Mouse (Mus musculus) limb, embryonic 12.5 days (tissue): ENCODE results near the gene Ctnna2. TPM values are rescaled to one million over a fixed set of nuclear protein-coding genes. Genes with fewer than 3 reads are reported as not detected.

Experiments
- ATAC-seq: fragments of 200-750 bp; cut with Nextera tagmentation; 2 replicates; pipeline ENCODE4 v1.8.0; 2017; ENCODE audit warnings: low read depth, moderate TSS enrichment; ENCODE audit not compliant: insufficient number of reproducible peaks, insufficient read depth, low FRiP score, low TSS enrichment
- H3K27ac ChIP-seq: fragments of 300-500 bp; sonication (generic); 2 replicates; pipeline ENCODE4 v1.5.1; 2016; ENCODE audit warnings: mild to moderate bottlenecking, moderate library complexity
- H3K27me3 ChIP-seq: fragments of 300-500 bp; sonication (generic); 2 replicates; pipeline ENCODE4 v1.6.1; 2016; ENCODE audit warnings: mild to moderate bottlenecking, moderate library complexity
- H3K36me3 ChIP-seq: fragments of 300-500 bp; sonication (generic); 2 replicates; pipeline ENCODE4 v1.6.1; 2016; ENCODE audit warnings: mild to moderate bottlenecking, moderate library complexity
- H3K4me1 ChIP-seq: fragments of 300-500 bp; sonication (generic); replicated peaks from 2 replicates; pipeline ENCODE4 v1.6.1; 2016
- H3K4me2 ChIP-seq: fragments of 300-500 bp; sonication (generic); 2 replicates; pipeline ENCODE4 v1.6.1; 2016; ENCODE audit warnings: mild to moderate bottlenecking, moderate library complexity
- H3K4me3 ChIP-seq: fragments of 300-500 bp; sonication (generic); replicated peaks from 2 replicates; pipeline ENCODE4 v1.5.1; 2016; ENCODE audit warnings: mild to moderate bottlenecking
- H3K9ac ChIP-seq: fragments of 300-500 bp; sonication (generic); replicated peaks from 2 replicates; pipeline ENCODE4 v1.6.1; 2016; ENCODE audit warnings: mild to moderate bottlenecking, moderate library complexity
- H3K9me3 ChIP-seq: fragments of 300-500 bp; sonication (generic); 2 replicates; pipeline ENCODE4 v1.6.1; 2016; ENCODE audit warnings: mild to moderate bottlenecking, moderate library complexity
- WGBS: fragments of 180-500 bp; shearing (Covaris S2); methylation state at CpG from one replicate; pipeline ENCODE4 v1.1.7; 2016; 5-methylcytosine and 5-hydroxymethylcytosine counted together
- polyA plus RNA-seq: library from polyadenylated mRNA; unstranded; fragments of >200 nt; fragmentation: Nextera tagmentation; extraction: Ambion mirVana; gene quantifications from 2 replicates; pipeline ENCODE4 v1.2.1, GENCODE M21; 2016

Ctnna2 gene
- polyA plus RNA-seq, 1 experiment from 2014 or later, result 2.6 TPM

DNA sequence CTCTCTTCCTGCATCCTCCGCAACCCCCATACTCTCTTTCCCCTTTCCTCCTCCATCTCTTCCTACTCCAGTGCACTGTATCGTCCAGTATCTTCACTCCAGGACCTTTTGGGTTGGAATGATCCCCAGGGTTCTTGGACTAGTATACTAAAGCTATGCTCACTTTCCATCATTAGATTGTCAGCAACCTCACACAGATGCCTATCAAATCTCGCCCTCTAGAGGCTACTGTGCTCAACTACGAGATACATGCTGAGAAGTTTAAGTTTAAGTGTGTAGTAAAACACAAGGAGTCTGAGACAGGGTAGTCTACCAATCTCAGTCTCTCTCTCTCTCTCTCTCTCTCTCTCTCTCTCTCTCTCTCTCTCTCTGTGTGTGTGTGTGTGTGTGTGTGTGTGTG, 396.9 kb downstream of the Ctnna2 start:
- Histone ChIP-seq H3K4me2 (no peak overlapping the region), H3K27ac (no peak overlapping the region), H3K4me3 (no peak overlapping the region), H3K27me3 (no peaks in the 10 kb centered on the region), H3K4me1 (no peaks in the 10 kb centered on the region), H3K36me3 (no peaks in the 10 kb centered on the region), H3K9ac (no peak overlapping the region), H3K9me3 (no peaks in the 10 kb centered on the region)
- no peak for ATAC-seq
- WGBS, result 42% methylated on average over 4 of the region's 4 CpGs

DNA sequence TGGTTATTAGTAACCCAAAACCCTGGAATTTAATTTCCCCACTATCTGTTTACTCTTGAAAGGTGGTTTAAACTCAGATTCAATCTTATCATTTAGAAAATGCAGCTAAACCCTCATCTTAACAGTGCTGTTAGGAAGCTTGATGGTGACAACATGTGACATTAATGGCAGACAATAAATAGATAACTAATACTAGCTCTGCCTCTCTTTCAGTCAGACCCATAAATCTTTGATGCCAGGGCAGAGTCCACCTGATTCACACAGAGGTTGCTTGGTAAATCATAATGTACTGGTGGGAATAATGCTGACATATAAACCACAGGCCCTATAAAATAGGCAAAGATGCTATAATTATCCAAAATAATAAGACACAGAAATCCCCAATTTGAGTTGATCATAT, 398.6 kb downstream of the Ctnna2 start:
- ATAC-seq, result no peak
- no peaks in the 10 kb centered on the region for H3K9me3 ChIP-seq

GRCm38 (mm10) chr6:77578612-77579011, 400.9 kb downstream of the Ctnna2 start:
- WGBS, result 61% methylated on average over 1 of the region's 1 CpGs
- Histone ChIP-seq H3K9me3 (no peaks in the 10 kb centered on the region), H3K9ac (no peak overlapping the region), H3K4me1 (no peaks in the 10 kb centered on the region), H3K36me3 (no peaks in the 10 kb centered on the region), H3K27ac (no peak overlapping the region), H3K4me2 (no peak overlapping the region), H3K4me3 (no peak overlapping the region), H3K27me3 (no peaks in the 10 kb centered on the region)
- no peak for ATAC-seq

More for the DNA sequence above, 398.6 kb downstream of the Ctnna2 start:
- Histone ChIP-seq H3K4me2 (no peak overlapping the region), H3K4me1 (no peaks in the 10 kb centered on the region), H3K36me3 (no peaks in the 10 kb centered on the region), H3K4me3 (no peak overlapping the region), H3K9ac (no peak overlapping the region), H3K27me3 (no peaks in the 10 kb centered on the region), H3K27ac (no peak overlapping the region)

- Histone ChIP-seq H3K4me3 (no peak overlapping the region), H3K9ac (no peak overlapping the region), H3K36me3 (no peaks in the 10 kb centered on the region), H3K4me2 (no peak overlapping the region), H3K27ac (no peak overlapping the region), H3K4me1 (no peaks in the 10 kb centered on the region), H3K27me3 (no peaks in the 10 kb centered on the region), H3K9me3 (no peaks in the 10 kb centered on the region)
- 55% methylated on average over 3 of the region's 3 CpGs for WGBS
- ATAC-seq, result no peak
Measured at GRCm38 (mm10) chr6:77577585-77577984, 401.9 kb downstream of the Ctnna2 start.

DNA sequence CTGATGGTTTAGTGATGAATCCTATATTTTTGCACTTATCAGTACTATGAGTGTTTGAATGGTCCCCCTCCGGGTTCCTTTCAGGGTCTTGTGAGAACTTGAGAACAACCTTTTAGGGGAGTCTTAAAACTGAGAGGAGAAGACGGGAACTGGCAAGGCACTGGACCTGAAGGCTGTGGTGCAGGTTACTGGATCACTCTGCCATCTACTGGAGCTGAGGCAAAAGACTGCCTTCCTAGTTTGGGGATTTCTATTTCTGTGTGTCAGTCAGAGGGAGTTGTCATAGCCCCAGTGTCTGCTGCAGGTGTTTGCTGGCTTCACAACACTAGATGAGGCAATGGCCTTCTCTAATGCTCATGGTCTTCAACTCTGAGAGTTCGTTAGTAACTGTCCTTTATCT, 406.9 kb downstream of the Ctnna2 start:
- H3K4me2 ChIP-seq, result no peak overlapping the region
- H3K9ac ChIP-seq, result no peak overlapping the region
- 49% methylated on average over 3 of the region's 3 CpGs for WGBS
- H3K27me3 ChIP-seq, result no peaks in the 10 kb centered on the region
- ATAC-seq, result no peak
- H3K9me3 ChIP-seq, result no peaks in the 10 kb centered on the region
- no peak overlapping the region for H3K4me3 ChIP-seq
- H3K27ac ChIP-seq, result no peak overlapping the region
- no peaks in the 10 kb centered on the region for H3K4me1 ChIP-seq
- H3K36me3 ChIP-seq, result no peaks in the 10 kb centered on the region

GRCm38 (mm10) chr6:77569851-77570250, 409.6 kb downstream of the Ctnna2 start:
- WGBS, result 89% methylated on average over 3 of the region's 3 CpGs
- Histone ChIP-seq H3K4me3 (no peak overlapping the region), H3K4me2 (no peak overlapping the region), H3K9me3 (no peaks in the 10 kb centered on the region), H3K36me3 (no peaks in the 10 kb centered on the region), H3K9ac (no peak overlapping the region), H3K27me3 (no peaks in the 10 kb centered on the region), H3K27ac (no peak overlapping the region), H3K4me1 (no peaks in the 10 kb centered on the region)
- no peak for ATAC-seq

- H3K27me3 ChIP-seq, result no peaks in the 10 kb centered on the region
- 74% methylated on average over 1 of the region's 1 CpGs for WGBS
- H3K27ac ChIP-seq, result no peak overlapping the region
- ATAC-seq, result no peak
- H3K4me2 ChIP-seq, result no peak overlapping the region
- H3K36me3 ChIP-seq, result no peaks in the 10 kb centered on the region
- no peak overlapping the region for H3K4me3 ChIP-seq
- H3K9me3 ChIP-seq, result no peaks in the 10 kb centered on the region
- H3K9ac ChIP-seq, result no peak overlapping the region
- no peaks in the 10 kb centered on the region for H3K4me1 ChIP-seq
Measured at GRCm38 (mm10) chr6:77556181-77556580, 423.3 kb downstream of the Ctnna2 start.

- WGBS, result 58% methylated on average over 15 of the region's 15 CpGs
Measured at GRCm38 (mm10) chr6:77537055-77537807, 442.3 kb downstream of the Ctnna2 start.

DNA sequence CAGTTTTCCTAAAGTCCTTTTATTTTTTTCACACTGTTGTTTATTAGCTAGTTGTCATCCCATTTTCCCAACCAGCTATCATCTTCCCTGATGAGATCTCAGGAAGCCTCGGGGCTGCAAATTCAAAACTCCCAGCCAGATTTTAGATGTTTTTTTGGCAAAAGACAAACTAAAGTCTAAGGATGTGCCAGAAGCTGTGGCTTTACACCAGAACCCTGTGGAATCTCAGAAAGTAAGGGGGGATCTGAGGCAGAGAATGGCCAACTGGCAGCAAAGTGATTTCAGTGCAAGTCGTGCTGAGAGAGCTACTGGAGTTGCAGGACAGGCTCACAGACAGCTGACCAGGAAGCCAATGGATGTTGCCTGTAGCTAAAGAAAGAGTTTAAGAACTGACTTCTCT, 451.9 kb downstream of the Ctnna2 start:
- Histone ChIP-seq H3K4me1 (no peaks in the 10 kb centered on the region), H3K9me3 (no peaks in the 10 kb centered on the region), H3K4me3 (no peak overlapping the region), H3K27me3 (no peaks in the 10 kb centered on the region), H3K4me2 (no peak overlapping the region), H3K36me3 (no peaks in the 10 kb centered on the region), H3K9ac (no peak overlapping the region), H3K27ac (no peak overlapping the region)
- no peak for ATAC-seq
- 65% methylated on average over 2 of the region's 2 CpGs for WGBS

More at GRCm38 (mm10) chr6:77537055-77537807, 442.3 kb downstream of the Ctnna2 start:
- no peak for ATAC-seq
- H3K4me2 ChIP-seq, result no peak overlapping the region
- H3K27ac ChIP-seq, result no peak overlapping the region
- H3K4me1 ChIP-seq, result no peaks in the 10 kb centered on the region
- H3K9ac ChIP-seq, result no peak overlapping the region
- no peaks in the 10 kb centered on the region for H3K27me3 ChIP-seq
- no peaks in the 10 kb centered on the region for H3K36me3 ChIP-seq
- H3K9me3 ChIP-seq, result no peaks in the 10 kb centered on the region
- no peak overlapping the region for H3K4me3 ChIP-seq

DNA sequence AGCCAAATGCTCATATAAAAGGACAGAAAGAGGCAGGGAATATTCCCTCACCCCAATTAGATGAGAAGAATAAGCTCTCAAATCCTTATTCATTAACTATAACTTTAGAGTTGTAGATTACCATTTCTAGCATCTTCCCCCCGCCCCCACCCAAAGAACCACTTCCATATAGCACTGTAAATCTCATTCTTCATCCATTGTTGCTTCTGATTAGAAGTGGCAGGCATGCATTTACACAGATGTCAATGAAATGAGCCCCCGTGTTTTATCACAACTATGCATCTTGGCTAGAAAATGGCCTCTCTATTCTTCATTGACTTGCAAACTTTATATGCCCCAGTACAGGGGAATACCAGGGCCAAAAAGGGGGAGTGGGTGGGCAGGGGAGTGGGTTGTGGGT, 457.7 kb downstream of the Ctnna2 start:
- WGBS, result 69% methylated on average over 2 of the region's 2 CpGs
- Histone ChIP-seq H3K27me3 (no peaks in the 10 kb centered on the region), H3K27ac (no peak overlapping the region), H3K4me1 (no peaks in the 10 kb centered on the region), H3K4me2 (no peak overlapping the region), H3K9ac (no peak overlapping the region), H3K9me3 (no peaks in the 10 kb centered on the region), H3K36me3 (no peaks in the 10 kb centered on the region), H3K4me3 (no peak overlapping the region)
- no peak for ATAC-seq

DNA sequence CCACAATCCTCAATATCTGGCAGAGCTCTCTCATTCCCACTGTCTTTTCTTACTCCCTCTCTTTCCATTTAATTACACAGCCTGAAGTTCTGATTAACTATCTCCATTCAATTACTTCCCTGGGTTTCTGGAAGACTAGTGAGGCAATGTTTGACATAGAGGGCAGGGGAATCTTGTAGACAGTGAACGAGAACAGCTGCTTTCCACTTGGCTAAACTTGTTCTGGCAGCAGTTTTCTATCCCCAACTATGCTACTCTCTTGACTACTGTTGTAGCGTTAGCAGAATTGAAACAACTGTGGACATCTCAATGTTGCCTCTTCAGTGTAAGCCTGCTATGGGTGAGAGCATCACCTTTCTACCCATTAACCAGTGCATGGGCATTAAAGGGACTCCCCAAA, 463.0 kb downstream of the Ctnna2 start:
- H3K9me3 ChIP-seq, result no peaks in the 10 kb centered on the region
- H3K27me3 ChIP-seq, result no peaks in the 10 kb centered on the region
- ATAC-seq, result no peak
- no peak overlapping the region for H3K4me2 ChIP-seq
- no peak overlapping the region for H3K4me3 ChIP-seq
- H3K27ac ChIP-seq, result no peak overlapping the region
- H3K9ac ChIP-seq, result no peak overlapping the region
- peaks cover 5% of the 10 kb centered on the region; the same call in 1 of the 2 replicates for H3K4me1 ChIP-seq
- WGBS, result 78% methylated on average over 2 of the region's 2 CpGs
- no peaks in the 10 kb centered on the region for H3K36me3 ChIP-seq

DNA sequence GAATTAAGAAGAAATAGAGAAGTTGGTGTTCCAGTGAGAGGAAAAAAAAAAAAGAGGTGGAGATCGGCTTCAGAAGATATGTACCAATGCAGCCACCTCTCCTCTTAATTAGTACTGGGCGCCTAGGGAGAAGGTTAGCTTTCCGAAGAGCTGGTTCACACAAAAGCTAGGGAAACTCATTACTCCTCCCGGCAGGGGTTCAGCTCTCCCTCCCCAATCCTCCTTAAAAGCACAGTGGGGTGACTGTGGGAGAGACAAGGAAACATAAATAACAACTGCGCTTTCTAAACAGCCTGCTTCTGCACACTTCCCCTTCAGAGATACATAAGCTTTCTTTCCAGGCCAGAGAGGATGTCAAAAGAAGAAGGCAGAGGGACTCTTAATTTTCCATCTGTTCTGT, 467.7 kb downstream of the Ctnna2 start:
- peaks cover 5% of the 10 kb centered on the region; the same call in 1 of the 2 replicates for H3K4me1 ChIP-seq
- no peak overlapping the region for H3K27ac ChIP-seq
- H3K27me3 ChIP-seq, result no peaks in the 10 kb centered on the region
- H3K4me3 ChIP-seq, result no peak overlapping the region
- WGBS, result 10% methylated on average over 5 of the region's 5 CpGs
- H3K4me2 ChIP-seq, result no peak overlapping the region
- no peak overlapping the region for H3K9ac ChIP-seq
- no peaks in the 10 kb centered on the region for H3K9me3 ChIP-seq
- no peak for ATAC-seq
- no peaks in the 10 kb centered on the region for H3K36me3 ChIP-seq
